Mouse (Mus musculus) gastrocnemius, adult 2 months (tissue): ENCODE measurements around the gene Mccc1. TPM values are rescaled to one million over a fixed set of nuclear protein-coding genes. Genes with fewer than 3 reads are reported as not detected.

ENCODE experiments used
- DNase-seq: peaks from one replicate; pipeline ENCODE4 v3.0.0; 2022
- H3K27ac ChIP-seq: fragments of 200-600 bp; 2 replicates; pipeline ENCODE4 v1.8.1; 2022; ENCODE audit warnings: mild to moderate bottlenecking
- H3K4me3 ChIP-seq: fragments of 200-600 bp; 2 replicates; pipeline ENCODE4 v1.8.1; 2022; ENCODE audit warnings: mild to moderate bottlenecking, moderate library complexity
- CTCF ChIP-seq: fragments of 200-600 bp; IDR thresholded peaks from 2 replicates; pipeline ENCODE4 v1.8.1; 2022; ENCODE audit warnings: antibody characterized with exemption, mild to moderate bottlenecking, moderate library complexity
- intact Hi-C: fragments of 180-260 bp; cut with DNase I; formaldehyde crosslinking; loops from one replicate; pipeline ENCODE4 v1.15.1; 2025
- long read RNA-seq, 2 experiments: library from polyadenylated mRNA; stranded (forward); transcript quantifications; one replicate each; pipeline ENCODE4 v2.0.0; 2021
- total RNA-seq, 2 experiments: library from RNA; stranded (reverse); gene quantifications; 2 replicates each; pipeline ENCODE4 v1.2.3; 2021

The Mccc1 gene
- total RNA-seq = 10 to 100 TPM; 32.7 to 41.8 TPM
- long read RNA-seq, experiment 1, transcript Mccc1-201 (19 exons, 2,455 nt) = major isoform, 88 of 118 reads
- long read RNA-seq, experiment 1, partial matches to known transcripts = 16 of 118 reads
- long read RNA-seq, experiment 1, other reads (novel, unspliced or antisense) = 14 of 118 reads
- long read RNA-seq, experiment 2, transcript Mccc1-201 (19 exons, 2,455 nt) = major isoform, 67 of 88 reads
- long read RNA-seq, experiment 2, partial matches to known transcripts = 7 of 88 reads
- long read RNA-seq, experiment 2, other reads (novel, unspliced or antisense) = 14 of 88 reads

DNA sequence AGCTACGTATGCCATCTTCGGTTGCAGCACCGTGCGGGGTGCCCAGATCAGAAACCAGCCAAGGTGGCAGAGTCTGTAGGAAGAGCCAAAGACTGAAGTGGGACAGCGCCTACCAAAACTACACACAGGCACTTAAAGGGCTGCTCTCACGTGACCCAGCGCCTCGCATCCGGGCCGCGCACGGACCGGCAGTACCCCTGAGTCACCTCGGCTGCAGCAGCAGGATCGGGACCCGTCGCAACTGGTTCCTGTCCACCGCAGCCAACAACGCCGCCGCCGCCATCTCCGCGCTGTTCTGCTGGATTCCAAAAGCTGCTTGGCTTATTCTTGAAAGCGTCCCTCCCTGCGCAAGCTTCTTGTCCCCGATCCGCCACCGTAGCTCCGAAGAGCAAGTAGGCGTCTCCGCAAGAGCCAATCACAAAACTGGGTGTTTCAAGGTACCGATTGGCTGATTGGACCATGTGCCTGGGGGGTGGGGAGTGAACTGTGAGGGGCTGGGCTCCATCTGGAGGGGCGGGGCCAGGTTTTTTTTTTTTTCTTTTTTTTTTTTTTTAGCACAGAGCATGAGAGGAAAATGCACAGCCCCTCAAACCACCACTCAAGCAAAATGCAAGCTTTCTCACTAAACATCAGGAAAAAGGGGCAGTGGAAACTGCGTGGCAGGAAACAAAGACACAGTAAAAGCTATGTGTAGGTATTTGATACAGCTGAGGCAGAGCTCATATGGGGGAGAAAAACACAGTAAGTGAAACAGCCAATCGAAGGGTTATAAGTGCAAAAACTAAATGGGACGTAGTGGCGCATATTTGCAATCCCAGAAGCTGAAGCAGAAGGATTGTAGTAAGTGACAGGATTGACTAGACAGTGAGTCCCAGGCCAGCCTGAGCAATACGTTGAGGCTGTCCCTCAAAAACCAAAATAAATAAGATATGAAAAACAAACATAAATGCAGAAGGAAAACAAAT, at the start of gene Mccc1:
Gene Mccc1 (minus strand): TSS at position 404 of the 965 bp plus-strand sequence.
- Histone ChIP-seq H3K27ac (peak within 1 kb of the TSS; percentile 98), H3K4me3 (peak within 1 kb of the TSS; percentile 82)
- intact Hi-C loops = loop anchor here (5.0 kb wide), 3 partner anchors 67 to 248 kb away; partner anchors contain the start of genes Acad9, Atp11b and D3Ertd254e
- TF ChIP-seq CTCF = no peak
- DNase-seq = peak; percentile 96

DNA sequence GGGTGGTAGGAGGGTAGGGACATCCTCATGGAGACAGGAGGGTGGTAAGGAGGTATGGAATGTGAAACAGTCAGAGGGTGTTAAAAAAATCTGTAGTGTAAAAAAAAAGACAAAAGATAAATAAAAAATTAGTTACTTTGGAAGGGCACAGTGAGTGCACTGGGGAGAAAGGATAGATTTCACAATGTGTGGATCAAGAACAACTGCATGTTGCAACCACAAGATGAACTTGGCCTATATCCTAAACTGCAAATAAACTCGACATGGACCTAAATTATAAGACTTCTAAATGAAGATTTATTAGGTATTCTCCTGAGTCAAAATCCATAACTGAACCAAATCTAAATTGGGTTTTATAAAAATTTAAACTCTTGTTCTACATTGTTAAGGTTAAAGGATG, 48.6 kb upstream of the Mccc1 start:
- no peak overlapping the region for H3K4me3 ChIP-seq
- DNase-seq = no peak
- no peak overlapping the region for H3K27ac ChIP-seq
- intact Hi-C loops = no loop called here
- TF ChIP-seq CTCF = no peak

DNA sequence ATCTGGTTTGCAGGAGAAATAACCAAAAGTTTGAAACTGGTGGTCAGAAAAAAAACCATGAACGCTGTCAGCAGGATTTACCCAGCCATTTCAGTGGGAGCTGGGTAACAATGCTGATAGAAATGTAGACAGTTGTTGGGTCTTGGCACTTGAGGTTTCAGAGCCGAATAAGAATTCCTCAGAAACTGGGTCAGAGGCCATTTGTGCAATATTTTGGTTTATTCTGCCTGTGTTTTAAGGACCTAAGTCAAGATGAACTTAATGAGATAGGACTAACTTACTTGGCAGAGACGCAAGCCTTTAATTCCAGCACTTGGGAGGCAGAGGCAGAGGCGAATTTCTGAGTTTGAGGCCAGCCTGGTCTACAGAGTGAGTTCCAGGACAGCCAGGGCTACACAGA, 44.6 kb upstream of the Mccc1 start:
- intact Hi-C loops = no loop called here
- TF ChIP-seq CTCF = no peak
- Histone ChIP-seq H3K27ac (no peak overlapping the region), H3K4me3 (no peak overlapping the region)
- DNase-seq = no peak

DNA sequence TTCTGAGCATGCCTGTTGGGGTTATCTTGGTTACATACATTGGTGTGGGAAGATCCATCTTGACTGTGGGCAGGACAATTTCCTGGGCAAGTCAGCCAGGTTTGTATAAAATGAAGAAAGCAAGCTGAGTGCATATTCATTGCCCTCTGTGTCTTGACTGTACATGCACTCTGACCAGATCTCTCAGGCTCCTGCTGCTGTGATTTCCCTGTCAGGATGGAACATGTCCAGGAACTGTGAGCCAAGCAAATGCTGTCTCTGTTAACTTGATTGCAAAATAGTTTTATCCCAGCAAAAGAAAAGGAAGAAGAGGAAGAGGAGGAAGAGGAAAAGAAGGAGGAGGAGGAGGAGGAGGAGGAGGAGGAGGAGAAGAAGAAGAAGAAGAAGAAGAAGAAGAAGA, 44.0 kb upstream of the Mccc1 start:
- DNase-seq = no peak
- H3K27ac ChIP-seq = no peak overlapping the region
- no peak for TF ChIP-seq CTCF
- H3K4me3 ChIP-seq = no peak overlapping the region
- intact Hi-C loops = no loop called here

DNA sequence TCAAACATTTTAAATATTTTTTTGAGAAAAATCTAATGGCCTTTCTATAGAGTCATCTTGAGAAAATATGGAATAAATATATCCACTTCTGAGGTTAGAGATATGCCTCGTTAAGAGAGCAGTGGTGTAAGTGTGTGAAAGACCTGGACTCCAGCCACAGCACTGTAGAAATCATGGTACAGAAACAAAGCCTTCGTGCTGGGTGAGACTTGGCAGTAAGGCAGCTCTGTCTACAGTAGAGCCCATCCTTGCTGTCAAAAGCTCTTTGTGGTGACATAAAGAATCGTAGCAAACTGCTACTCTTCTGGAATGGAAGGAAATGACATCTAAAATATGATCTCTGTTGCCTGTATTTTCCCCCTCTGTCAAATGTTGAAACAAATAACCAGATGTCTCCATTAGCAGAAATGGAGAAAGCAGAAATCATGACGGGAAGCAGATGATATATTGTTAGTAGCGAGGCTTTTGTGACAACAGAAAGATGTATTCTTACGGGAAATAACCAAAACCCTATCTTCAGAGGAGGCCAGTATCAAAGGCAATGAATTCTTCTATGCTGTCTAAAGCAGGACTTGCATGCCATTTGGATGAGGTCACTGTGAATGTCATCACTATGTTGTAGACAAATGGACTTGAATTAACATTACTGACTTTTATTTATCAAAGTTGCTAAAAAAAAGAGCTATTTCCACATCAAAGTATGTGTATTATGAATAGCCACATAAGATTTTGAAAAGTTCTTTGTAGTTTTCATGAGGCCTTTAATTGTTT, 31.4 kb upstream of the Mccc1 start:
- Histone ChIP-seq H3K27ac (no peak overlapping the region), H3K4me3 (no peak overlapping the region)
- intact Hi-C loops = no loop called here
- no peak for TF ChIP-seq CTCF
- DNase-seq = no peak

DNA sequence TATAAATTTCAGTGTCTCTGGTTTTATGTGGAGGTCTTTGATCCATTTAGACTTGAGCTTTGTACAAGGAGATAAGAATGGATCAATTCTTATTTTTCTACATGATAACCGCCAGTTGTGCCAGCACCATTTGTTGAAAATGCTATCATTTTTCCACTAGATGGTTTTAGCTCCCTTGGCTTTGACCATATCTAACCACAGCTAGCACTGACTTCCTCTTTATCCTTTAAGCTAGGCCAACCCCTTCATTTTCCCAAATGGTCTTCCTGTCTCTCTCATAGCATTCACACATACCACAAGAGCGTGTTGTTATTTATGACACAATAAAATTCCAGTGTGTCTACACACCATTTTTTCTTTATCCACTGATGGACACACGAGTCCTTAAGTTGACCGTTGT, 29.5 kb upstream of the Mccc1 start:
- no peak for TF ChIP-seq CTCF
- no peak overlapping the region for H3K4me3 ChIP-seq
- DNase-seq = no peak
- no peak overlapping the region for H3K27ac ChIP-seq
- intact Hi-C loops = no loop called here

DNA sequence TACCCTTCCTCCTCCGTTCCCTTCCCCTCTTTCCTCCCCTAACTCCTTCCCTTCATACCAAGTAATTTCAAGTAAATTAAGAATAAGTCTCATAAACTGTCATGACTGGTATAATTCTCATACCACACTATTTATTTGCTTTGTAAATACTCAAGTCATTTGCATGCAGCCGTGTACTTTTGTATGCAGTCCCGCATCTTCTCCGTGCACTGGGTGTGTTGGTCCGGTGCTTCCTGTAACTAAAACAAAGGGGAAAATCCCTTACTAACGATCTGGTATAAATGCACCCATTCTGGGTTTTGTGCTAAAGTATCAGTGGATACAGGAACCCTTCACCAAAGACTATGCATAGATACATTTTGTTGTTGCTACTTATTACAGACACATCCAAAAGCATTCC, 25.3 kb upstream of the Mccc1 start:
- TF ChIP-seq CTCF = no peak
- no peak overlapping the region for H3K4me3 ChIP-seq
- DNase-seq = no peak
- intact Hi-C loops = no loop called here
- H3K27ac ChIP-seq = no peak overlapping the region

DNA sequence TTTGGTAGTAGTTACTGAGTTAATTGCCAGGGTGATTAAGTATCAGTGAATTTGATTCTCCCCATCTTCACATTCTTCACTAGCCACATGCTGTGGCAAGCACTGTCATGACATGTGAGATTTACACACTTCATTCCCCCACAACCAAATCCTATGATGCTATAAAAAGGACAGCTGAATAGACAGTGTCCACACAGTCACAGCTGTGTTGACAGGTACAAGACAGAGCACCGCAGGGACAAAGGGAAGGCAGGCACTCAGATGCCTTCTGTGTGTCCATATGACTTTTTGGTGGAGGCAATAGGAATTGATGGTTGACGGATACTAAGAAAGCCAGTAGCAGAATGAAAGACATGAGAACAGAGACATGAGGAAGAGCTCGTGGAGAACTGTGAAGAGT, 10.8 kb upstream of the Mccc1 start:
- intact Hi-C loops = no loop called here
- DNase-seq = no peak
- Histone ChIP-seq H3K4me3 (peak overlapping the region; percentile 57), H3K27ac (peak overlapping the region; percentile 52)
- TF ChIP-seq CTCF = no peak

DNA sequence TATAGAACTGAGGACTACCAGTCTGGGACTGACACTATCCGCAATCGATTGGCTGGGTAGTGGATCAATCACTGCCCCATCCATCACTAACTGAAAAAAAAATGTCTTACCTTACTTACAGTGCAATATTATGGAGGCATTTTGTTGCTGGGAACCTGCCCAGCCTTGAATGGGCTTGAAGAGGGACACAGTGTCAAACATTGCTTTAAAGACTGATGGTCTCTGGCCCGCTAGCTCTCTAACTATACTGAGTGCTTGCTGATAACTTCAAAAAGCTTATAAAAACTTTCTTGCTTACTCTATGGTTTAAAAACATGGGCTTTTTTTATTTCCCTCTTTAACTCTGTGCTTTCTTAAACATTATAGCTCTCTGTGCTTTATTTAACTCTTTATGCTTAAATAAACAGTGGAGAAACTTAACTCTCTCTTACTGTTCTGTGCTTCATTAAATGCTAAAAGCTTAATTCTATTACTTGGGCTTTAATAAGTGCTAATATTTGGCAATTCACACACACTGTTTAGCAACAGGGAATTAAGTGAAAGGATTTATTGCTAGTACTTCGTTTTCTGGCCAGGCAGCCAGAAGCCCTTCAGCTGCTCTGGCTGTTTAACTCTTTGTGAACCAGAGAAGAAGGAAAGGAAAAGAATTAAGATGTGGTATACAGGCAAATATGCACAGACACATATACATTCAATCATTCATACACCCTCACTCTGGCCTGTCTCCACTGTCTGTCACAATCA, 8.1 kb upstream of the Mccc1 start:
- no peak for DNase-seq
- no peak overlapping the region for H3K27ac ChIP-seq
- intact Hi-C loops = no loop called here
- no peak for TF ChIP-seq CTCF
- H3K4me3 ChIP-seq = no peak overlapping the region

DNA sequence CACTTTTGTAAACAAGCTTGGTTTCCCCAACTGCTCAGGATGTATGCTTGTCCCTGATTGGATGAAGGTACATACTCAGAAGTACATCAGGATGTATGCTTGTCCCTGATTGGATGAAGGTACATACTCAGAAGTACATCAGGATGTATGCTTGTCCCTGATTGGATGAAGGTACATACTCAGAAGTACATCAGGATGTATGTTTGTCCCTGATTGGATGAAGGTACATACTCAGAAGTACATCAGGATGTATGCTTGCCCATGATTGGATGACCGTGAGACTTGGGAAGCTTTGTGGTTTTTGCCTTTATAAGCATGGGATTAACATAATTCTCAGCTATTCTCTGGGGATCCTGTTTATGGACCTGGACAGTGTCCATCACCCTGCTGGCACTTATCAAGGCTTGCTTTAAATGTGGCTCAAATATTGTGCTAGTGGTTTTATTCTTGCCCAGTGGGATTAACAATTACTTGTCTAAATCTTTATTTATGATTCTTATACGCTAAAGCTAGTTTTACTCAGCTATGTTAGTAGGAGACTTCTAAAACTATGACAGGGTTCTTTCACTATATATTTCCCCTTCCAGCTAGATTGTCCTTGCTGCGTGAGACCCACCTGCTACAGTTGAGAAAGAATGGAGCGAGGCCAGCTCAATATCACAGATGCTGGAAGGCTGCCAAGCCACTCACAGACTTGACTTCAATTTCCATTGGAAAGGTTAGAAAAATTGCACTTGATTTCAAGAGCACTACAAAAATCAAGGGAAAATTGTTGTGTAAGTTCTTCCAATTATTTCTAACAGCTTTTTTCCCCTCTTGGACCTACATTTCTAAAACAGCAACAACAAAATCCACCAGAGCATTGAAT, 3.8 kb upstream of the Mccc1 start:
- TF ChIP-seq CTCF = no peak
- Histone ChIP-seq H3K27ac (no peak overlapping the region), H3K4me3 (no peak overlapping the region)
- intact Hi-C loops = loop anchor here (5.0 kb wide), 3 partner anchors 63 to 252 kb away; partner anchors contain the start of genes Acad9, Atp11b and D3Ertd254e
- no peak for DNase-seq
